ENCODE assay signal across 15 mouse cellular contexts in genomic region chr12:108394534-108395284, GRCm38 (mm10). TPM values are rescaled to one million over a fixed set of nuclear protein-coding genes. Genes with fewer than 3 reads are reported as not detected.
A peak's percentile ranks its signal among the peaks of the same experiment; 100 is the strongest.
DNase-seq lines count a peak whose midpoint lies in the region; ATAC-seq and TF ChIP-seq lines count a peak whose summit lies in the region.
"Had no signal": no experiment of that assay in that cellular context is flagged by ENCODE, and none has a peak within 500 bp of the region (broad histone marks: within the 10 kb centered on the region; RNA-seq: fewer than 3 reads in every experiment).

No protein-coding gene starts in this region.

- no peak overlapping the region for H3K4me3 ChIP-seq in forebrain, embryonic 10.5 days
- no peak overlapping the region for H3K4me3 ChIP-seq in forebrain, embryonic 16.5 days (replicated peaks; ENCODE audit: low read length)
- H3K4me3 ChIP-seq in layer of hippocampus, adult 2 months, result no peak overlapping the region
- H3K4me3 ChIP-seq in forebrain, embryonic 12.5 days (replicated peaks), result no peak overlapping the region
- no peak overlapping the region for H3K4me3 ChIP-seq in midbrain, embryonic 13.5 days (replicated peaks)
- H3K4me3 ChIP-seq: erythroblast, embryonic 14.5 days had no signal

- no peak for ATAC-seq in forebrain, embryonic 16.5 days
- ATAC-seq in forebrain, embryonic 12.5 days (ENCODE audit: low FRiP score), result no peak
- no peak for ATAC-seq in midbrain, embryonic 13.5 days

- H3K27ac ChIP-seq in forebrain, embryonic 10.5 days, result peak overlapping the region; percentile 90
- no peak overlapping the region for H3K27ac ChIP-seq in forebrain, embryonic 16.5 days (ENCODE audit: low read length)
- peak overlapping the region; percentile 73; the same call in 1 of the 2 replicates for H3K27ac ChIP-seq in layer of hippocampus, adult 2 months
- H3K27ac ChIP-seq in forebrain, embryonic 12.5 days, result peak overlapping the region; percentile 92
- peak overlapping the region; percentile 89 for H3K27ac ChIP-seq in midbrain, embryonic 13.5 days

- H3K36me3 ChIP-seq in forebrain, embryonic 10.5 days (replicated peaks), result no peaks in the 10 kb centered on the region
- no peaks in the 10 kb centered on the region for H3K36me3 ChIP-seq in forebrain, embryonic 16.5 days (ENCODE audit: control insufficient read depth, insufficient read depth)
- no peaks in the 10 kb centered on the region for H3K36me3 ChIP-seq in forebrain, embryonic 12.5 days (replicated peaks)
- no peaks in the 10 kb centered on the region for H3K36me3 ChIP-seq in midbrain, embryonic 13.5 days

- no peak for DNase-seq in forebrain, embryonic 10.5 days (ENCODE audit: extremely low spot score, low spot score)
- peak; percentile 20 to 47 for DNase-seq in layer of hippocampus, adult 2 months (ENCODE audit: low spot score in 2 of 2)
- no peak for DNase-seq in layer of hippocampus, adult 11-12 months (ENCODE audit: low spot score)
- no peak for DNase-seq in liver
- no peak for DNase-seq in embryo, embryonic 9.5 days (ENCODE audit: extremely low spot score)
- DNase-seq: adrenal gland, adult 8-10 months; cerebellum, adult 8-10 months; embryo, embryonic 11 days; heart, postnatal 14 days; lung, adult 2 months had no signal

- peaks cover 66% of the 10 kb centered on the region for H3K4me1 ChIP-seq in forebrain, embryonic 10.5 days
- peaks cover 30% of the 10 kb centered on the region for H3K4me1 ChIP-seq in forebrain, embryonic 16.5 days (replicated peaks; ENCODE audit: control insufficient read depth, insufficient read depth, low read length)
- H3K4me1 ChIP-seq in forebrain, embryonic 12.5 days, result peaks cover 46% of the 10 kb centered on the region
- H3K4me1 ChIP-seq in midbrain, embryonic 13.5 days (replicated peaks), result peaks cover 45% of the 10 kb centered on the region

- 94% methylated on average over 17 of the region's 17 CpGs for WGBS in forebrain, embryonic 10.5 days
- 80% methylated on average over 17 of the region's 17 CpGs for WGBS in forebrain, embryonic 16.5 days
- 85% methylated on average over 17 of the region's 17 CpGs for WGBS in forebrain, embryonic 12.5 days
- WGBS in midbrain, embryonic 13.5 days, result 91% methylated on average over 17 of the region's 17 CpGs

- no peak overlapping the region for H3K9ac ChIP-seq in forebrain, embryonic 16.5 days (replicated peaks; ENCODE audit: low read depth, low read length)
- no peak overlapping the region for H3K9ac ChIP-seq in forebrain, embryonic 12.5 days
- H3K9ac ChIP-seq in midbrain, embryonic 13.5 days (replicated peaks), result no peak overlapping the region

- no peaks in the 10 kb centered on the region for H3K27me3 ChIP-seq in forebrain, embryonic 10.5 days (ENCODE audit: poor library complexity, severe bottlenecking)
- H3K27me3 ChIP-seq in forebrain, embryonic 16.5 days (replicated peaks; ENCODE audit: control insufficient read depth, insufficient read depth, low read length), result no peaks in the 10 kb centered on the region
- no peaks in the 10 kb centered on the region; the same call in 1 of the 2 replicates for H3K27me3 ChIP-seq in forebrain, embryonic 12.5 days
- H3K27me3 ChIP-seq in midbrain, embryonic 13.5 days, result no peaks in the 10 kb centered on the region

- H3K4me2 ChIP-seq in forebrain, embryonic 16.5 days (ENCODE audit: low read length), result no peak overlapping the region
- H3K4me2 ChIP-seq in forebrain, embryonic 12.5 days, result no peak overlapping the region
- H3K4me2 ChIP-seq in midbrain, embryonic 13.5 days (replicated peaks), result no peak overlapping the region

- H3K9me3 ChIP-seq in forebrain, embryonic 10.5 days, result no peaks in the 10 kb centered on the region
- no peaks in the 10 kb centered on the region for H3K9me3 ChIP-seq in forebrain, embryonic 16.5 days (ENCODE audit: control insufficient read depth, low read length)
- no peaks in the 10 kb centered on the region for H3K9me3 ChIP-seq in forebrain, embryonic 12.5 days
- H3K9me3 ChIP-seq in midbrain, embryonic 13.5 days, result no peaks in the 10 kb centered on the region

- no peak for TF ChIP-seq CTCF in layer of hippocampus, adult 2 months (conservative IDR thresholded peaks at IDR 0.05)

RNA-seq across cellular contexts. Expression of gene Eml1, which starts 24.0 kb away (rescaled TPM):
- polyA plus RNA-seq in forebrain, embryonic 10.5 days (2016; fragmentation: Nextera tagmentation; extraction: Ambion mirVana), result 95.1 and 102 TPM in 2 replicates
- polyA plus RNA-seq in forebrain, embryonic 16.5 days (2015; fragmentation: Nextera tagmentation; extraction: Ambion mirVana), result 86.7 and 88.4 TPM in 2 replicates
- total RNA-seq in layer of hippocampus, adult 2 months (2021), result 10 to 100 TPM; 46.6 to 47.4 TPM
- 82.4 and 83.0 TPM in 2 replicates for polyA plus RNA-seq in forebrain, embryonic 12.5 days (2016; fragmentation: Nextera tagmentation; extraction: Ambion mirVana)
- 65.7 and 66.7 TPM in 2 replicates for polyA plus RNA-seq in midbrain, embryonic 13.5 days (2015; fragmentation: Nextera tagmentation; extraction: Ambion mirVana)
- total RNA-seq: megakaryocyte progenitor cell, adult 5-6 weeks had no signal

Comparison
In these comparisons a context has a peak if more than half of its experiments do, and no peak if none do; other contexts are left out.
1. DNase-seq: peak in layer of hippocampus, adult 2 months (2 of 2); none in forebrain, embryonic 10.5 days (single experiment), layer of hippocampus, adult 11-12 months (single experiment), liver (single experiment) and embryo, embryonic 9.5 days (single experiment).